In genomic region chr10:79925785-79926490, GRCm38 (mm10) we compare ENCODE assay signal across 8 mouse cellular contexts. TPM values are rescaled to one million over a fixed set of nuclear protein-coding genes. Genes with fewer than 3 reads are reported as not detected.
DNase-seq lines count a peak whose midpoint lies in the region; ATAC-seq lines count a peak whose summit lies in the region.
"Had no signal": no experiment of that assay in that cellular context is flagged by ENCODE, and none has a peak within 500 bp of the region (broad histone marks: within the 10 kb centered on the region; RNA-seq: fewer than 3 reads in every experiment).

No protein-coding gene starts in this region.

- H3K4me2 ChIP-seq in neural tube, embryonic 11.5 days (ENCODE audit: low read depth), result peak overlapping the region; percentile 56
- peak overlapping the region; percentile 86 for H3K4me2 ChIP-seq in embryonic facial prominence, embryonic 12.5 days (replicated peaks)
- H3K4me2 ChIP-seq in intestine, embryonic 14.5 days (ENCODE audit: low read length), result peak overlapping the region; percentile 88
- peak overlapping the region; percentile 93 for H3K4me2 ChIP-seq in neural tube, embryonic 12.5 days (replicated peaks)

- peaks cover 2% of the 10 kb centered on the region; the same call in 1 of the 2 replicates for H3K36me3 ChIP-seq in neural tube, embryonic 11.5 days (ENCODE audit: control insufficient read depth, insufficient read depth, low read length)
- H3K36me3 ChIP-seq in embryonic facial prominence, embryonic 12.5 days, result peaks cover 5% of the 10 kb centered on the region
- peaks cover 5% of the 10 kb centered on the region; the same call in 1 of the 2 replicates for H3K36me3 ChIP-seq in intestine, embryonic 14.5 days (ENCODE audit: control insufficient read depth, insufficient read depth, low read length)
- peaks cover 5% of the 10 kb centered on the region; the same call in 1 of the 2 replicates for H3K36me3 ChIP-seq in neural tube, embryonic 12.5 days

- H3K9me3 ChIP-seq in neural tube, embryonic 11.5 days (ENCODE audit: control insufficient read depth, low read length), result no peaks in the 10 kb centered on the region
- H3K9me3 ChIP-seq in embryonic facial prominence, embryonic 12.5 days, result no peaks in the 10 kb centered on the region
- no peaks in the 10 kb centered on the region for H3K9me3 ChIP-seq in intestine, embryonic 14.5 days (ENCODE audit: control insufficient read depth, low read length)
- H3K9me3 ChIP-seq in neural tube, embryonic 12.5 days, result no peaks in the 10 kb centered on the region

- WGBS in neural tube, embryonic 11.5 days, result 15% methylated on average over 15 of the region's 15 CpGs
- WGBS in embryonic facial prominence, embryonic 12.5 days, result 13% methylated on average over 14 of the region's 15 CpGs
- WGBS in intestine, embryonic 14.5 days, result 5% methylated on average over 15 of the region's 15 CpGs
- WGBS in neural tube, embryonic 12.5 days, result 12% methylated on average over 14 of the region's 15 CpGs

- intact Hi-C loops in left cerebral cortex, postnatal 25 days (cut with DNase I), result loop anchor here (1.0 to 2.0 kb wide), 4 partner anchors 32 to 91 kb away; no protein-coding TSS in a partner anchor

- peak overlapping the region; percentile 69 for H3K9ac ChIP-seq in neural tube, embryonic 11.5 days (ENCODE audit: low read length)
- peak overlapping the region; percentile 91 for H3K9ac ChIP-seq in embryonic facial prominence, embryonic 12.5 days
- peak overlapping the region; percentile 76 for H3K9ac ChIP-seq in intestine, embryonic 14.5 days (ENCODE audit: low read length)
- H3K9ac ChIP-seq in neural tube, embryonic 12.5 days, result peak overlapping the region; percentile 94; the same call in 1 of the 2 replicates

- no peak for DNase-seq in neural tube, embryonic 11.5 days (ENCODE audit: low spot score)
- no peak for DNase-seq in neural tube, embryonic 10.5 days (ENCODE audit: extremely low spot score, low spot score)
- peak; percentile 69 for DNase-seq in intestine, embryonic 14.5 days (ENCODE audit: low spot score)
- DNase-seq in left cerebral cortex, postnatal 25 days (ENCODE audit: low spot score in 2 of 2), result no peak
- no peak for DNase-seq in adrenal gland, postnatal 4 days (ENCODE audit: low spot score in 2 of 2)

- no peak; the same call in 1 of the 2 replicates for ATAC-seq in neural tube, embryonic 11.5 days (ENCODE audit: insufficient read depth, low FRiP score, low TSS enrichment)
- ATAC-seq in embryonic facial prominence, embryonic 12.5 days (ENCODE audit: insufficient number of reproducible peaks, insufficient read depth, low FRiP score, low TSS enrichment), result peak; percentile 3; the same call in 1 of the 2 replicates
- no peak for ATAC-seq in intestine, embryonic 14.5 days (replicated peaks; ENCODE audit: low FRiP score, low TSS enrichment, low read depth)
- no peak for ATAC-seq in neural tube, embryonic 12.5 days (ENCODE audit: low FRiP score, low read depth)

- H3K27me3 ChIP-seq in neural tube, embryonic 11.5 days (ENCODE audit: control insufficient read depth, insufficient read depth, low read length), result peaks cover 27% of the 10 kb centered on the region
- H3K27me3 ChIP-seq in embryonic facial prominence, embryonic 12.5 days, result peaks cover 27% of the 10 kb centered on the region
- H3K27me3 ChIP-seq in intestine, embryonic 14.5 days (replicated peaks; ENCODE audit: control insufficient read depth, insufficient read depth, low read length), result peaks cover 22% of the 10 kb centered on the region
- H3K27me3 ChIP-seq in neural tube, embryonic 12.5 days (replicated peaks), result peaks cover 27% of the 10 kb centered on the region

- peak overlapping the region; percentile 65 for H3K4me3 ChIP-seq in neural tube, embryonic 11.5 days (ENCODE audit: low read depth, low read length)
- H3K4me3 ChIP-seq in embryonic facial prominence, embryonic 12.5 days, result peak overlapping the region; percentile 96
- peak overlapping the region; percentile 58 for H3K4me3 ChIP-seq in intestine, embryonic 14.5 days (ENCODE audit: low read depth, low read length)
- peak overlapping the region; percentile 97 for H3K4me3 ChIP-seq in neural tube, embryonic 12.5 days

- peak overlapping the region; percentile 49; the same call in 1 of the 2 replicates for H3K27ac ChIP-seq in neural tube, embryonic 11.5 days (ENCODE audit: low read depth, low read length)
- H3K27ac ChIP-seq in embryonic facial prominence, embryonic 12.5 days, result peak overlapping the region; percentile 97
- peak overlapping the region; percentile 80; the same call in 1 of the 2 replicates for H3K27ac ChIP-seq in intestine, embryonic 14.5 days (ENCODE audit: low read depth)
- no peak overlapping the region for H3K27ac ChIP-seq in neural tube, embryonic 12.5 days

- peaks cover 25% of the 10 kb centered on the region for H3K4me1 ChIP-seq in neural tube, embryonic 11.5 days (ENCODE audit: control insufficient read depth, insufficient read depth, low read length)
- H3K4me1 ChIP-seq in embryonic facial prominence, embryonic 12.5 days, result peaks cover 38% of the 10 kb centered on the region
- H3K4me1 ChIP-seq in intestine, embryonic 14.5 days (replicated peaks; ENCODE audit: control insufficient read depth, insufficient read depth, low read length), result peaks cover 27% of the 10 kb centered on the region
- peaks cover 45% of the 10 kb centered on the region for H3K4me1 ChIP-seq in neural tube, embryonic 12.5 days

RNA-seq across cellular contexts. Expression of gene Arid3a, which starts 0.9 kb away (rescaled TPM):
- polyA plus RNA-seq in neural tube, embryonic 11.5 days (2014; fragmentation: Nextera tagmentation; extraction: Ambion mirVana), result 7.0 and 8.5 TPM in 2 replicates
- 4.9 and 6.6 TPM in 2 replicates for polyA plus RNA-seq in embryonic facial prominence, embryonic 12.5 days (2016; fragmentation: Nextera tagmentation; extraction: Ambion mirVana)
- 12.7 and 14.4 TPM in 2 replicates for polyA plus RNA-seq in intestine, embryonic 14.5 days (2014; fragmentation: Nextera tagmentation; extraction: Ambion mirVana)
- 4.9 and 7.7 TPM in 2 replicates for polyA plus RNA-seq in neural tube, embryonic 12.5 days (2016; fragmentation: Nextera tagmentation; extraction: Ambion mirVana)
- total RNA-seq in left cerebral cortex, postnatal 25 days (2021), result 1 to 10 TPM; 5.4 to 8.6 TPM
- total RNA-seq in adrenal gland, postnatal 4 days (2021), result 10 to 100 TPM; 12.6 to 15.9 TPM

RNA-seq across cellular contexts. Expression of gene R3hdm4, which starts 4.9 kb away (rescaled TPM):
- 150 and 156 TPM in 2 replicates for polyA plus RNA-seq in neural tube, embryonic 11.5 days (2014; fragmentation: Nextera tagmentation; extraction: Ambion mirVana)
- polyA plus RNA-seq in embryonic facial prominence, embryonic 12.5 days (2016; fragmentation: Nextera tagmentation; extraction: Ambion mirVana), result 159 and 166 TPM in 2 replicates
- polyA plus RNA-seq in intestine, embryonic 14.5 days (2014; fragmentation: Nextera tagmentation; extraction: Ambion mirVana), result 122 and 126 TPM in 2 replicates
- 185 and 186 TPM in 2 replicates for polyA plus RNA-seq in neural tube, embryonic 12.5 days (2016; fragmentation: Nextera tagmentation; extraction: Ambion mirVana)
- 100 to 1,000 TPM; 366 to 394 TPM for total RNA-seq in left cerebral cortex, postnatal 25 days (2021)
- 100 to 1,000 TPM; 119 to 133 TPM for total RNA-seq in adrenal gland, postnatal 4 days (2021)

RNA-seq across cellular contexts. Expression of gene Kiss1r, which starts 9.2 kb away (rescaled TPM):
- polyA plus RNA-seq in neural tube, embryonic 11.5 days (2014; fragmentation: Nextera tagmentation; extraction: Ambion mirVana), result 0.77 and 0.80 TPM in 2 replicates
- polyA plus RNA-seq in embryonic facial prominence, embryonic 12.5 days (2016; fragmentation: Nextera tagmentation; extraction: Ambion mirVana), result 0.85 and 1.4 TPM in 2 replicates
- polyA plus RNA-seq in intestine, embryonic 14.5 days (2014; fragmentation: Nextera tagmentation; extraction: Ambion mirVana), result 0.46 and 0.51 TPM in 2 replicates
- 1.1 and 1.3 TPM in 2 replicates for polyA plus RNA-seq in neural tube, embryonic 12.5 days (2016; fragmentation: Nextera tagmentation; extraction: Ambion mirVana)
- 1 to 10 TPM; 7.1 to 7.8 TPM for total RNA-seq in left cerebral cortex, postnatal 25 days (2021)
- total RNA-seq in adrenal gland, postnatal 4 days (2021), result 1 to 10 TPM in 1 of 2 experiments, under 1 TPM in 1; 0.87 to 1.6 TPM

RNA-seq across cellular contexts. Expression of gene Gm26602, which starts 15.3 kb away (rescaled TPM):
- 14.5 TPM in 1 of 2 replicates, not detected in the other for polyA plus RNA-seq in neural tube, embryonic 11.5 days (2014; fragmentation: Nextera tagmentation; extraction: Ambion mirVana)
- polyA plus RNA-seq in embryonic facial prominence, embryonic 12.5 days (2016; fragmentation: Nextera tagmentation; extraction: Ambion mirVana), result 5.0 and 18.8 TPM in 2 replicates
- not detected in 2 replicates for polyA plus RNA-seq in intestine, embryonic 14.5 days (2014; fragmentation: Nextera tagmentation; extraction: Ambion mirVana)
- 28.4 and 40.5 TPM in 2 replicates for polyA plus RNA-seq in neural tube, embryonic 12.5 days (2016; fragmentation: Nextera tagmentation; extraction: Ambion mirVana)
- total RNA-seq in left cerebral cortex, postnatal 25 days (2021), result not detected
- total RNA-seq in adrenal gland, postnatal 4 days (2021), result not detected
- total RNA-seq: heart, adult 18-20 months had no signal

RNA-seq across cellular contexts. Expression of gene Med16, which starts 17.2 kb away (rescaled TPM):
- 47.7 and 53.6 TPM in 2 replicates for polyA plus RNA-seq in neural tube, embryonic 11.5 days (2014; fragmentation: Nextera tagmentation; extraction: Ambion mirVana)
- polyA plus RNA-seq in embryonic facial prominence, embryonic 12.5 days (2016; fragmentation: Nextera tagmentation; extraction: Ambion mirVana), result 60.4 and 60.9 TPM in 2 replicates
- 42.0 and 46.3 TPM in 2 replicates for polyA plus RNA-seq in intestine, embryonic 14.5 days (2014; fragmentation: Nextera tagmentation; extraction: Ambion mirVana)
- polyA plus RNA-seq in neural tube, embryonic 12.5 days (2016; fragmentation: Nextera tagmentation; extraction: Ambion mirVana), result 60.5 and 62.6 TPM in 2 replicates
- 10 to 100 TPM; 57.5 to 59.8 TPM for total RNA-seq in left cerebral cortex, postnatal 25 days (2021)
- total RNA-seq in adrenal gland, postnatal 4 days (2021), result 10 to 100 TPM; 64.1 to 64.7 TPM
